Mouse (Mus musculus): ENCODE results near the gene Cinp.

DNA sequence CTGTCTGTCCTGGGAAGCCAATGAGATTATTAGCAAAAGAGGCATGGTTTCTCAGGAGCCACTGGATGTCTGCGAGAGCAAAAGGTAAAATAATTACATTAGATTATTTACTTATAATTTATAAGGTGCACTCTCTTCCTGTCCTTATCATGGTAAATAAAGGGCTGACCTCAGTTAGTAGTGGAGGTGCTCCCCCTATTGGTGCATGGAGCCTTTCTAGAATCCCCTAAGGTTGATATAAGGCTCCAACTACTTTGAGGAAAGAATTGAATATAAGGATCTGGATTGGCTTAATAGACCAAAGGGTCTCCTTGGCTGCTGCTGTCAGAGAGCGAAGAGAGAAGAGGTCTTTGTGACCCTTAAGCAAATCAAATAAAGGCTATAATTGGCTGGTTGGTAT is 14.6 kb upstream of the Cinp start:
- no peak for TF ChIP-seq POLR2A (IDR thresholded peaks at IDR 0.05; ENCODE audit: insufficient read depth, low read length)
- TF ChIP-seq CTCF (IDR thresholded peaks at IDR 0.05; ENCODE audit: low read depth, low read length): no peak
- no peak for TF ChIP-seq EP300 (IDR thresholded peaks at IDR 0.05; ENCODE audit: insufficient read depth, low read depth, low read length)

All from ES-Bruce4 (cell line).